Mouse (Mus musculus) layer of hippocampus, adult 18-20 months (tissue): Measurements from ENCODE around the gene Hapln2. TPM values are rescaled to one million over a fixed set of nuclear protein-coding genes. Genes with fewer than 3 reads are reported as not detected.

ENCODE experiments used
- DNase-seq, 2 experiments: peaks; one replicate each; pipeline ENCODE4 v3.0.0; 2022; ENCODE audit warnings: low spot score in 2 of 2
- total RNA-seq, 2 experiments: library from RNA; stranded (reverse); gene quantifications; 2 replicates each; pipeline ENCODE4 v1.2.3; 2021

Hapln2 gene
- total RNA-seq, 2 experiments from 2014 or later, result 33.0 to 33.4 TPM

DNA sequence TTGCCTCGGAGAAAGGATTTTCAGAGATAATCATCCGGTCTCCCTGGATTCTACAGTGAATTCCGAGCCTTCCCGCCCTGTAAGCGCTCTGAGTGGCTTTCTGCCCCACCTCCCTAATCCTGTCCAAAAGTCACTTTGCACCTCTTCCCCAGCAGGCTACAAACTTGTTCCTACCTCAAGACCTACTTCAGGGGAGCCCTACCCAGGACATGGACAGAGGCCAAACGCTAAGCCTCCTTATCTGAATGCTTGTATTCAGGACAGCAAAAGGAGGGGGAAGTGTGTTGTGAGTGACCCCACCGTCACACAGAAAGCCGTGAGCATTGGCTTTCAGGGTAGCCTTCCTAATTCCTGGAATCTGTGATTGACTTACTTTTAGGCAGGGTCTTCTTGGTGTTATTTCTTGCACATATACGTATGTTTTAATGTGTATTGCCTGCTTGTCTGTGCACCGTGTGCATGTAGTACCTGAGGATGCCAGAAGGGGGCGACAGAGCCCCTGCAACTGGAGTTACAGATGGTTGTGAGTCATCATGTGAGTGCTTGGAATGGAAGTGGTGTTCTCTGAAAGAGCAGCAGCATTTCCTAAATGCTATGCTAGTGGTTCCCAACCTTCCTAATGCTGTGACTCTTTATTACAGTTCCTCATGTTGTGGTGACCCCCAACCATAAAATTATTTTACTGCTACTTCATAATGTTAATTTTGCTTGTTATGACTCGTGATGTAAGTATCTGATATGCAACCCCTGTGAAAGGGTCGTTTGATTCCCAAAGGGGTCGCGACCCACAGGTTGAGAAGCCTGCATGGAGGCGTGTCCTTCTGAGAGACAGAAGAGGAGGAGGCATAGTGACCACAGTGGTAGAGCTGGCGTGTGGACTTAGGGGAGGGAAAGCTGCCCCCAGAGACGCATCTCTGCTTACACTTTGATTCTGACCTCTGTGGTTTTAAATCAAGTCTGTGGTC, 21.3 kb downstream of the Hapln2 start:
- DNase-seq, result no peak

DNA sequence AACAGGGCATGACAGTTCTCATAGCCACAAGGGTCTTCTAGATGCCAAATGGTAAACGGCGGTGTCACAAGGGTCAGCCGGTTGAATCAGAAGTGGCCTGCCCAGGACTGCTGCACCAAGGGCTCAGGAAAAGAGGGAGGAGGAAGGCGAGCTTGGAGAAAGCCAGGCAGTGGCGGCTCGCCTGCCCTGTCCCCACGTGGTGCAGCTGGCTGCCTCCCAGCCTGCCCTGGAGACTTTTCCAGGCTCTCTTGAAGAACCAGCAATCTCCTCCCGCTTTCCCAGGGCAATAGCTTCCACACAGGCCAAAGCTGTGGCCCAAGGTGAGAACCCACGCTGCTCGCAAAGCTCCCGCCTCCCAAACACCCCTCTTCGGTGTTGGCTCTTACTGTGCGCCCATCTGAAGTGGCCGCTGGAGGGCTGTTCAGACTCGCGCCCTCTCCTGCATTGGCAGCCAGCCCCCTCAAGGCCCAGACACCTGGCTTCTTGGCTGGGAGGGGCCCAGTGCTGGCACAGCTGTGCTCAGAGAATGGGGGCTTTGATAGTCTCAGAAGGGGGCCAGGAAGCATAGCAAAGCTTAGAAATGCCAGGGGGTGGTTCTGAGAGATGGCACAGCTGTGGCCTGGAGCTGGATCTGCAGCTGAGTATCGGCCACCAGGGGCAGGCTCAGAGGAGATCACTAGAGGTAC, 24.9 kb downstream of the Hapln2 start:
- no peak for DNase-seq

DNA sequence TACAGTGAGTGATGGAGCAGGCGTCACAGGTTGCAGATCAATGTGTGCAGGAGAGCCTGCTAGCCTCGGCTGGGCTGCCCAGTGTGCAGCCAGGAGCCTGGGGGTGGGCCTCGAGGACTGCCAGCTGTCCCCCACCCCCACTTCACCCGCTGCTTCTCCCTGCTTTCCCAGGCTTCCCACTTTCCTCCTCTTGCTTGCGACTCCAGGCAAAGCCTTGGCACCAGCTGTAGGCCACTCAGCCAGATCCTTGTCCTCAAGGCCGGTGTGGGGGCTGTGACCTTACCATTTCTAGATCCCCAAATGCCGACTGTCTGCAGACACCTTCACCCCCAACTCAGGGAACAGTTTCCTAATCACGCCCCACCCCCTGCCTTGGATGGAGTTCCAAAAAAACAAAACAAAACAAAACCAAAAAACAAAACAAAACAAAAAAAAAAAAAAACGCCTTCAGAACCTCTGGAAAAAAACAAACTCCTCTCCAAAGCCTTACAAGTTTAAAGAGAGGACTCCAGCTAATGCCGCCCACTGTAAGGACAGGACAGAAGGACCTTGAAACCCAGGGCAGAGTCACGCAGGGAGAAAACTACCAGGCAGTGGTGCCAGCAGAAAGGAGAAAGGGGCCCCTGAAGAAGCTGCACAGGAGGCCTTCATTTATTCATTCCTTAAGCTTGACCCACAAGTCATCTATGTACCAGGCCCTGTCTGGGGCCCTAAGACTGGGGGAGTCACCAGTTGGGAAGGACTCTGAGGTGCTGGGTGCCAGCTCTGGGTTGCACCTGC, 26.4 kb downstream of the Hapln2 start:
- peak in 1 of 2 experiments; percentile 58 for DNase-seq

DNA sequence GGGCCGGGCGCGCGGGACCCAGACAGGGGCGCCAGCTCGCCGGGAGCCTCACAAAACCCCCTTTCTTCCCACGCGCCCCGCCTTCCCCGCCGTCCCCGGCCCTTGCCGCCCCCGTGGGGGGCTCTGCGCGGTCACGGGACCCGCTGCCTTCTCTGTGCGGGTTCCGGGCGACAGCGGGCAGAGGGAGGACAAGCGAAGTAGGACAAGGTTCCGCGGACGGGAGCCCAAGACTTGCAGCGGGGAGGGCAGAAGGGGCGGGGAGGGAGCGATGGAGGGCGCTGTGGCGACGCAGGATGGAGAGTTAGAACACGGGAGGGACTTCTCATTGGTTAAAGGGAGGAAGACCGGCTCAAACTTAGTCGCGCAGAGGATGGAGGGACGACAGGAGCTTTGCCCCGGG, 27.2 kb downstream of the Hapln2 start, which contains the start of gene Bcan:
Bcan (minus strand) TSS at position 50 of the 400 bp plus-strand sequence.
- peak in 1 of 2 experiments; percentile 67 for DNase-seq

DNA sequence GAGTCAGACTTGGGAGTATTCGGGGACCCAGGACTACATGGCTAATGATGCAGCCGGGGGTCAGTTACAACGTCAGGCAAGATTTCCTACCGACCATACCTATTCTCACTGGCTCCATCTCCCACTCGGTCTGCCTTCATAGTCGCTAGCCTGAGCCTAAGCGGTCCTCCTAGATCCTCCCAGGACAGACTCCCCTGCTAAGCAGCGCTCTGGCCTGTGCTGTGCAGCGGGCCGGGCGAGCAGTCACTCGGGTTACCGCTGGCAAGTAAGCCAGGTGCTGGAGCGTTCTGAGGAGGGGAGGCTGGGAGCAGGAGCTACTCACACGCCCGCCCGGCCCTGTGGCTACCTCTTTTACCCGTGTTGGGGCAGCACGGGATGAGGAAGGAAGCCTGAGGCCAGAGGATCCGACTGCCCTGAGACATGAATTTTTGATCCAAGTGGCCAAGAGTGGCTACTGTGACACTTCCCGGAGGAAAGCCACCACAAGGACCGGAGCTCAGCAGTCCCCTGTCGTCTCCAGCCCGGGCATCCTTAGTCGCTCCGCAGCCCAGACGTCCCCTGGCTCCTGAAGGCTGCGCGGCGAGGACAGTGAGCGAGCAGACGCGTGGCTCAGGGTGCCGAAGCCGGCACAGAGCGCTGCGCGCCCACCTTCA, 28.0 kb downstream of the Hapln2 start:
- DNase-seq, result no peak

DNA sequence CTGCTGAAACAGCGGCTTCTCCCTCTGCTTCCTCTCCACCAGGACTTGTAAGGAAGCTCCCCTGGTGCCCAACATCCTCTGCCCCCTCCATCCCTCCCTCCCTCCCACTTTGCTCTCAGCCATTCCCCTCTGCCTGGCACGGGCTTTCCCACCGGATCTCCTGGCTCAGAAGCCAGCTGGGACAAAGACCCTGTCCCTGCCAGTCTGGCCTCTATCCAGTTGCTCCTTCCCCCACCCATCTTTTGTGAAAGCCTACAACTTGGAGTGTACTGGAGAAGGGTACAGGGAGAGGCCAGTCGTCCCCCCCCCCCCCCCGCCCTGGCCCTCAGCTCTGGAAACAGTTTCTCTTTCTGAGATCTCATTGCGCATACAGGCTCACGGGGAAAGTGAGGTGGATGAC, 28.6 kb downstream of the Hapln2 start:
- DNase-seq, result peak in 1 of 2 experiments; percentile 67

DNA sequence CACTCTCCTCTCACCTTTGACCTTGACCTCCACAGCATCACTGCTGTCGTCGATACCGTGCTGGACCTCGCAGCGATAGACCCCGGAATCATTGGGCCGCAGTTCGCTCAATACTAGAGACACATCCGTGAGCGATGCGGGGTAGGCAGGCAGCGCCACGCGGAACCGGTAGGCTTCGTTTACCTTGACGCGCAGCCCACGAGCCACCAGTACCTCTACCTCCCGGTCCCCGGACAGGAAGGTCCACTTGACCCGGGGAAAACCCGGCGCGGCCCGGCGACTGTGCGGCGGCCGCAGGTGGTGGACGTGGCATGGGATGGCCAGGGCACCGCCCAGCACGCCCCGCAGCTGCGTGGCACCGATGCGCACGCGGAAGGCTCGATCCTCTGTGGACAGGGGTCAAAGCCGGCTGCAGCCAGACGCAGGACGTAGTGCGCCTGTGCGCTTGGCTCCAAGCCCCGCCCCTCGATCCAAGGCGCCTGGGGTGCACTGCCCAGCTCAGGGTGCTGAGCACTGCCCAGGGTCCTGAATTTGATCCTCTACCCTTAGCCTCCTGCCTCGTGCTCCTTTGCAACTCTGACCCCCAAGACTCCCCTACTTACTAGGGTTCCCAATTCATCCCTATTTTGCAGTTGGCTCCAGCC, 30.3 kb downstream of the Hapln2 start:
- no peak for DNase-seq

DNA sequence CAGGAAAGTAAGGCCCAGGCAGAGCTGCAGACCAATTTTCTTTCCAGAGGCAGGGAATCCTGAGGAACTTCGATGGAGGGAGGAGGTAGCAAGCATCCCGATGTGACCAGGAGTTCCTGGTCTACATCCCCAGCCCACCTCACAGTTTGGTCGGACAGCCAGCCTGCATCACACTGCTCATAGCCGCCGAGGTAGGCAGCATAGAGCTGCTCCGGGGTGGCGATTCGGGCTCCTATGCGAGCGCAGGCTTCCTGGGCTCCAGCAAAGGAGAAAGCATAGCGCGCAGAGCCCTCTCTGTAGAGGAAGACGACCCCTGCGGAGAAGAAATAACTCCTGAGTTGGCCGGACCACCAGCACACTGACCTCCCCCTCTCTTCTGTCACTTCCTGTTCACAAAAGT, 31.0 kb downstream of the Hapln2 start:
- DNase-seq, result no peak

DNA sequence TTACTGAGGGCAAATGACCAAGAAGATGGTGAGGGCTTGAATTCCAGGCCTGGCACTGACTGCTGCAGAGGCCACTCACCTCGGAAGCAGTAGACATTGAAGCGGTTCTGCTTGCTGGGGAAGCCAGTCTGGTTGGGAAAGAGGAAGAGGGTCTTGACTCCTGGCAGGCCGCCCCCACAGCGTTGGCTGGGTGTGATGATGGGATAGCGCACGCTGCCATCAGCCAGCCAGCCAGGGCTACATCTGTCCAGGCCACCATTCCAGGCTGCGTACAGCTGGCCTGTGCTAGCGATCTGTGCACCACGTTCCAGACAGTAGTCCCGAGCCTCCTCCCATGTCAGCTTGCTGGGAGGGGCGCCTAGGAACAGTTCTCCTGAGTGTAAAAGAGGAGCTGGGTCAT, 32.1 kb downstream of the Hapln2 start:
- no peak for DNase-seq

DNA sequence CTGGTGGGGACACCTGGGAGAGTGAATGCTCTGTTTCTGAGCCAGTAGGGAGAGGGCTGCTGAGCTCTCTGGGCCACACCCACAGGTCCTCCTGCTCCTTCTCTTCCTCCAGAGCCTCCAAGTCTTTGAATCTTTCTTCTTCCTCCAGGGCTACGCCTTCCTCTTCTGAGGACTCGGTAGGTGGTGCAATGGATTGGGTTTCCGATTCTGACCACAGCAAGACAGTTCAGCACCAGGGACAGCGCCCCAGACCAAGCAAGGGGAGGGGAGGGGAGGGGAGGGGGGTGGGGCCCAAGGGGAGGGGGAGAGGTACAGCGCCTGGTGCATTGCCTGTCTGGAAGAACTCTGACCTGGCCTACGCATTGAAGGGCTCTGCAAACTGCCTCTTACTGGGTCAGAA, 33.9 kb downstream of the Hapln2 start:
- no peak for DNase-seq

DNA sequence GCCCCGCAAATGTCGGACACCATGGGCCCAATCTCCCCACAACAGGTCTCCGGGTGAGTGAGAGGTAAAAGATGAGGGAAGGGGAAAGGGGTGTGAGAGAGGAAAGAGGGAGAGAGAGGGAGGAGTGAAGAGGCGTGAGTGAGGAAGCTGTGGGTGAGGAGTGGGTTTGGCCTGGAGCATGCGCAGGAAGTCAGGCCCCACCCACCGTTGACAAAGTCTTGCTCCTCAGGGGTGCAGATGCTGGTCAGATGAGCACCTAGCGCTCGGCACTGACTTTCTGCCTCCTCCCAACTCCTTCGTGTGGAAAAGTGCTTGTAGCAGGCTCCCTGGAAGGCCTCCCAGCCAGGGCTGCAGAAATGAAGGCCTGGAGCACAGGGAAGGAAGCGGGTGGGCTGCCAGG, 37.4 kb downstream of the Hapln2 start:
- DNase-seq, result no peak

DNA sequence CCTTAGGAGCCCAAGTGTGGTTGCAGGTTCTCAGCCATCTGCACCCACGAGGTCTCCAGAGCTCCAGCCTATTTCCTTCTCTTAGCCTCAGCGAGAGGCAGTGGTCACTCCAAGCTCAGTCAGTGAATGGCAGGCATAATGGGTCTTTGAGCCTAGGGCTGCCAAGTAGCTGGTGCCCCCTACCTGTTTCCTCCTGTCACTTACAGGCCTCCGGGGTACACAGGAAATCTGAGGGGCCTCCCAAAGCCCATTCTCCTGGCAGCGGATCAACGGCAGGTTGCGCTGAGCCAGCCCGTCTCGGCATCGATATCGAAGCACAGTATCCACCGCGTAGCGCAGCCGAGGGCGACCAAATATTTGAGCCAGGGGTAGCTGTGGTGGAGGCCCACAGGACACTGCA, 39.3 kb downstream of the Hapln2 start:
- no peak for DNase-seq

DNA sequence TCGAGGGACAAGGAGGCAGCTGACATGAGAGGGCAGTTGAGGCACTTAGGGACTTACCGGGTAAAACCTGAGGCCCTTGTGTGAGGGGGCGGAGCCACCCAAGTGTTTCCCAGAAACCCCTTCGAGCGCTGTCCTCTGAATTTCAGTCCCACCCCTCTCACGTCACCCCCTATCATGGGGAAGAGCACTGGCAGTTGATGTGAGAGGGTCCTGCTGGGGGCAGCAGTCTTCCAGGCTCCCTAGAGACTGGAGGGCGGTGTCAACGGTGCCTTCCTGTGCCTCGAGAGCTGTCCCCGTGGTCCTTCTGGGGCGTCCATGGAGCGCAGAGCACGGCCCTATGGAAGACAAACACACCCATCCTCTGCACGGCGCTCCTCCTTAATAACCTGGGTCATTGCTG, 39.8 kb downstream of the Hapln2 start:
- DNase-seq, result no peak

DNA sequence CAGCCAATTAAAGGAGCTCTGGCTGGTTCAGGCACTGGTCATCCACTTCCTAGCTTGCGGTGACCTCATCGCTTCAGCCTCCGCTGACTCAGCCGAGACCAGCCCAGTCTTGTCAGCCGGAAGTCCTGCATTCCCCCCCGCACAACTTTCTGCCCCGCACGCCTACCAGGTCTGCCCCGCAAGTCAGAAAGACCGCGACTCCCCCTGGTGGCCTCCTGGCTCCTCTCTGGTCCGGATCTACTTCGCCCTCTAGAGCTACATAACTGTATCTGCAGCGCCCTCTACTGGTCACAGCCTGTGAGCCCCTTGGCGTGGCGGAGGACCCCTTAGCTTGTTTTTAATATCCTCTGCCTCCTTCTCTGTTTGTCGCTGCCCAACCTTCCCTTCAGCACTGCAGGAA, 40.5 kb downstream of the Hapln2 start:
- peak; percentile 78 to 93 for DNase-seq

DNA sequence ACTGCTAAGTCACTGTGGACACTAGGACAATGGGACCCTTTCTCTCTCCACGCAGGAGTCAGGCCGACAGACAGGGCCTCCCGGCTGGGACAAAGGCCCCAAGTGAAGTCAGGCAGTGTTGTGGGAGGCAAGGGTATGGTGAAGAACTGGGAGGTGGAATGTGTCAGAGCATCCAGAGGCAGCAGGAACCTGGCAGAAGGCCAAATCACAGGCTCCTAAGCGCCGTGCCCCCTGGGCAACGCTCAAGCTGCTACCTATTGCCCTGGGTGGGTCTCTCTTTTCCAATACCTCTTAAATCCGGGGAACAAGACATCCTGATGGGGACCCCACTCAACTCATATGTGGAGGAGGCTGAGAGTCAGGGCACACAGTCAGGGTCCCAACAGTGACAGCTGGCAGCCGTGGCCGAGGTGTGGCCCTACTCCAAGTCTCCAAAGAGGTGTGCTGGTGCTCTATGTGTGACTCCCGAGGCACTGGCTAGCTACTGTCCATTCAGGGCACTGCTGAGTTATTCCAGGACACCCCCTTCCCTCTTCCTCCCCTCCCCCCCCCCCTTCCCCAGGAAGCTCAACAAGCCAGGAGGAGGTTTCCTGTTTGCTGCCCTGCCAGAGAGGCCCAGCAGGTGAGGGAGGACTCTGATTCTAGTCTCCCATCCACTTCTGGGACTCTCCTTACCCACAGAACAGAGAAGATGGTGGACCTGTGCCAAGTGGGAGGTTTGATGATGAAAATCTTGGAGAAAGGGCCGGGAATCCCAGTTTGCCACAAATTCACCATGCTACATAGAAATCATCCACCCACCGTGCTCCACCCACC, 41.7 kb downstream of the Hapln2 start:
- DNase-seq, result no peak

DNA sequence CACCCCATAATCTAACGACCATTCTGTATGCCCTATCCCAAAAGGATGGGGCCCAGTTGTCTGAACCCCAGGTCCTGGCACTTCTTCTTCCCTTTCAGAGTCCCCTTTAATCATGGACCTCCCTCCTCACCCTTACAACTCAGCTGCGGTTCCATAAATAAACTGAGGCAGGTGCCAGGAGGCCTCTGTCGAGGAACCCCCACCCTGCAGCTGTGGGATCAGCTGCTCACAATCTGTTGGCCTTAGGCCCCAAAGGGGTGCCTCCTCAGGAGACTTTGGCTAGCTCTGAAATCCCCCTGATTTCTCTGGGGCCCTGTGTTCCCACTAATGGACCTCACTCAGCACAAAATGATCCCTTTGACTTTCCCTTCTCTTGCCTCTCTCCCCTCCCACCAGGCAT, 43.3 kb downstream of the Hapln2 start:
- DNase-seq, result no peak

DNA sequence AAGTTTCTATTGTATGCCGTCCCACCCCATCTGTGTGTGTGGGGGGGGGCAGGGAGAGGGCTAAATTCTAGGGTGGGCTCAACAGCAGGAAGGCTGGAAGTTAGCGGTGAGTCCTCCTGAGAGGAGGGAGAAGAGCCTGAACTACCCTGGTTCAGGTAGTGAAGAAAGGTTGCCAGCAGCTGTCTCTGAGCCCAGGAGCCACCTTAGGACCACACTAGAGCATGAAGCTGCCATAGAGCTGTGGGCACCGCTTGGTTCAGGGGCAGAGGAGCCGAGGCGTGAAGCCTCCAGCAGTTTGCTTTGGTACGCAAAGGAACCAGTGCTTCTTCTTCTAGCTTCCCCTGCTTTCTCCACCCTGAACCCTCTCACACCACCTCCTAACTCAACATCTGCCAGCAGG, 43.8 kb downstream of the Hapln2 start:
- DNase-seq, result no peak

DNA sequence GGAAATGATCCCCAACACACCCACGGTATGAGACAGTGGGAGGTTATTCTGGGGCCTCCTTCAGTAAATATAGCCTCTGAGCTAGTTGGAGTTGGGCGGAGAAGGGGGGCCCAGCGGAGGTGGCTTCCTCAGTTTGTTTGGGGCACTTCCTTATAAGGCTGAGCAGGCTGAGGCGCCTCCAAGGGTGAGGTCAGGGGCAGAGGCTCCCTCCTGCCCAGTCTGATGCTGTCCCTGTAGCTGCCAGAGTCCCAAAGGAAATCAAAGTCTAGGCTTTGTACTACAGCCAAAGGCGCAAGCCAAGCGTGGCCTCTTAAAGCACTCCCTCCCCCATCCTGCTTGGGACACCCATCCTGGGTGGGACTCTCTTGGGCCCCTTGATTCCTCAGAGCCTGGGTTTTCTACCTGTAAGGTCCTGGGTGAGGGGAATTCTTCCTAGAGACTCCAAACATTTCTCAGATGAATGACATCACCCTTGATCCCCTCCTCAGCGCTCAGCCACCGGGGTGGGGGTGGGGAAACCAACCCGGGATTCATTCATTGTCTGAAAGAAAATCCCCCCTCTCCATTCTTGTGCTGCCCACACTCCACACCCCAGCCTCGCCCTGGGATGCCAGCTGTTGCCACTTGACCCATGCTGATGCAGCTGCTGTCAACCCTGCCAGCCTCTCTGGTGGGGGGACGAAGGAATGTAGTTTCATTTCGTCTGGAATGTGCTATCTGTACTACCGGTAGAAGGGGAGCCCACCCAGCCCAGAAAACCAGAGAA, 44.4 kb downstream of the Hapln2 start:
- DNase-seq, result no peak
